Mouse (Mus musculus): ENCODE measurements at regions not wholly inside any gene's neighbourhood (a gene's known extent, or its start where the extent isn't known, plus 50 kb on each side); places are given as distances from the start of the nearest gene placed in this dataset.
"Not testable (repeated sequence)": the region's sequence is repeated elsewhere in the genome, so short reads cannot be mapped to it uniquely, and the experiment has no call there.

- DNase-seq: no peak
Measured at GRCm38 (mm10) chr6:103809986-103810341, 299.6 kb downstream of the Chl1 start.

- DNase-seq: no peak
Measured at GRCm38 (mm10) chr6:103810342-103811001, 300.1 kb downstream of the Chl1 start.

- not testable (repeated sequence) for DNase-seq
Measured at GRCm38 (mm10) chr6:103816396-103816795, 306.0 kb downstream of the Chl1 start.

- DNase-seq: no peak
Measured at GRCm38 (mm10) chr6:103826042-103826441, 315.7 kb downstream of the Chl1 start.

GRCm38 (mm10) chr6:103827623-103828022, 317.2 kb downstream of the Chl1 start:
- DNase-seq: no peak

GRCm38 (mm10) chr6:103828866-103829265, 318.5 kb downstream of the Chl1 start:
- DNase-seq: no peak

- no peak for DNase-seq
Measured at GRCm38 (mm10) chr6:103832301-103832700, 321.9 kb downstream of the Chl1 start.

GRCm38 (mm10) chr6:103832808-103833207, 322.4 kb downstream of the Chl1 start:
- no peak for DNase-seq

- DNase-seq: peak; percentile 66
Measured at GRCm38 (mm10) chr6:103833501-103834132, 323.2 kb downstream of the Chl1 start.

- no peak for DNase-seq
Measured at GRCm38 (mm10) chr6:103834726-103835229, 324.4 kb downstream of the Chl1 start.

GRCm38 (mm10) chr6:103859787-103860186, 349.4 kb downstream of the Chl1 start:
- no peak for DNase-seq

GRCm38 (mm10) chr6:103893455-103893854, 383.1 kb downstream of the Chl1 start:
- DNase-seq: no peak

GRCm38 (mm10) chr6:103924504-103924903, 414.1 kb downstream of the Chl1 start:
- DNase-seq: no peak

GRCm38 (mm10) chr6:103927094-103927493, 416.7 kb downstream of the Chl1 start:
- DNase-seq: no peak

- no peak for DNase-seq
Measured at GRCm38 (mm10) chr6:103940345-103940744, 430.0 kb downstream of the Chl1 start.

GRCm38 (mm10) chr6:103944361-103944760, 434.0 kb downstream of the Chl1 start:
- no peak for DNase-seq

GRCm38 (mm10) chr6:103947474-103947873, 437.1 kb downstream of the Chl1 start:
- no peak for DNase-seq

GRCm38 (mm10) chr6:103953134-103953771, 442.9 kb downstream of the Chl1 start:
- DNase-seq: no peak

GRCm38 (mm10) chr6:103959002-103959401, 448.6 kb downstream of the Chl1 start:
- no peak for DNase-seq

- DNase-seq: no peak
Measured at GRCm38 (mm10) chr6:103967811-103968420, 457.5 kb downstream of the Chl1 start.

GRCm38 (mm10) chr6:103999186-103999585, 488.8 kb downstream of the Chl1 start:
- no peak for DNase-seq

GRCm38 (mm10) chr6:104028439-104029091, 464.0 kb upstream of the Cntn6 start:
- peak; percentile 86 for DNase-seq

- no peak for DNase-seq
Measured at GRCm38 (mm10) chr6:104038853-104039252, 453.7 kb upstream of the Cntn6 start.

Measured in kidney, postnatal 10 days (tissue).